Mouse (Mus musculus): ENCODE results near the gene Med18.

DNA sequence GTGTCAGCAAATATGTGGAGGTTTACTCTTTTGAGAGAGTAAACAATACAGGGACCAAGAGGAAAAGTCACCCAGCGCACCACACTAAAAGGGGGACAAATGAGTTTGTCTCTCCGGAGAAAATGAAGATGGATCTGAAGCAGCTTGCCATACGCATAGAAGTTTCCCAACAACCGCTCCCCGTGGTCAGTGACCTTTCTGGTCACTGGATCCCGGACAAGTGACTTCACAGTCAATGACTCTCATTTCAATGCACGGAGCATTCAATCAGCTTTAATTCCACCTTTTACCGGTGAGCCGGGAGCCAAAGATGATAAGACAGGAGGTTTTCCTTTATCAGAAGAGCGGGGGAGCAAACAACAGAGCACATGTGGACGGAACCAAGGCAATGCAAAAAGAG is 25.9 kb downstream of the Med18 start:
- TF ChIP-seq POLR2A (IDR thresholded peaks at IDR 0.05; ENCODE audit: low read depth, low read length) (no peak), CTCF (IDR thresholded peaks at IDR 0.05; ENCODE audit: extremely low read depth, insufficient read depth, insufficient read length, insufficient replicate concordance) (no peak)
